7 mouse cellular contexts compared by ENCODE assay signal in genomic region chr12:70109921-70110320, GRCm38 (mm10). TPM values are rescaled to one million over a fixed set of nuclear protein-coding genes. Genes with fewer than 3 reads are reported as not detected.
A peak's percentile ranks its signal among the peaks of the same experiment; 100 is the strongest.
DNase-seq lines count a peak whose midpoint lies in the region; ATAC-seq and TF ChIP-seq lines count a peak whose summit lies in the region.

No protein-coding gene starts in this region.

- ATAC-seq in limb, embryonic 12.5 days (ENCODE audit: insufficient number of reproducible peaks, insufficient read depth, low FRiP score, low TSS enrichment, low read depth) = no peak
- ATAC-seq in hindbrain, embryonic 16.5 days = no peak
- no peak for ATAC-seq in stomach, embryonic 16.5 days (ENCODE audit: insufficient read depth, low FRiP score)
- ATAC-seq in activated CD4-positive, CD25-positive, alpha-beta regulatory T cell, adult 4 months = no peak

- H3K36me3 ChIP-seq in limb, embryonic 12.5 days = no peaks in the 10 kb centered on the region
- no peaks in the 10 kb centered on the region for H3K36me3 ChIP-seq in limb, embryonic 10.5 days
- no peaks in the 10 kb centered on the region for H3K36me3 ChIP-seq in hindbrain, embryonic 16.5 days (ENCODE audit: control insufficient read depth, insufficient read depth, low read length)
- H3K36me3 ChIP-seq in stomach, embryonic 16.5 days (ENCODE audit: control insufficient read depth, insufficient read depth, low read length) = no peaks in the 10 kb centered on the region

- DNase-seq in limb, embryonic 10.5 days (ENCODE audit: low spot score) = no peak
- peak; percentile 58 for DNase-seq in lung, postnatal 36 days

- peak overlapping the region; percentile 87 for H3K4me3 ChIP-seq in limb, embryonic 12.5 days (replicated peaks)
- H3K4me3 ChIP-seq in limb, embryonic 10.5 days = no peak overlapping the region
- peak overlapping the region; percentile 88 for H3K4me3 ChIP-seq in cortical plate, adult 2 months (ENCODE audit: insufficient read depth, low read length)
- peak overlapping the region; percentile 83 for H3K4me3 ChIP-seq in hindbrain, embryonic 16.5 days (ENCODE audit: low read length)
- H3K4me3 ChIP-seq in stomach, embryonic 16.5 days (replicated peaks; ENCODE audit: low read length) = peak overlapping the region; percentile 84

- WGBS in limb, embryonic 12.5 days = 80% methylated on average over 6 of the region's 6 CpGs
- WGBS in limb, embryonic 10.5 days = 77% methylated on average over 6 of the region's 6 CpGs
- 31% methylated on average over 6 of the region's 6 CpGs for WGBS in hindbrain, embryonic 16.5 days
- 58% methylated on average over 6 of the region's 6 CpGs for WGBS in stomach, embryonic 16.5 days

- peaks cover 37% of the 10 kb centered on the region for H3K4me1 ChIP-seq in limb, embryonic 12.5 days (replicated peaks)
- peaks cover 55% of the 10 kb centered on the region for H3K4me1 ChIP-seq in limb, embryonic 10.5 days
- H3K4me1 ChIP-seq in cortical plate, adult 2 months (ENCODE audit: control insufficient read depth, insufficient read depth, low read length) = peaks cover 18% of the 10 kb centered on the region
- H3K4me1 ChIP-seq in hindbrain, embryonic 16.5 days (ENCODE audit: control insufficient read depth, insufficient read depth, low read depth, low read length) = peaks cover 42% of the 10 kb centered on the region
- peaks cover 30% of the 10 kb centered on the region for H3K4me1 ChIP-seq in stomach, embryonic 16.5 days (ENCODE audit: control insufficient read depth, insufficient read depth, low read length)

- no peak overlapping the region for H3K9ac ChIP-seq in limb, embryonic 12.5 days (replicated peaks)
- H3K9ac ChIP-seq in hindbrain, embryonic 16.5 days (ENCODE audit: low read depth, low read length) = peak overlapping the region; percentile 98; the same call in 1 of the 2 replicates
- no peak overlapping the region for H3K9ac ChIP-seq in stomach, embryonic 16.5 days (ENCODE audit: low read length)

- H3K4me2 ChIP-seq in limb, embryonic 12.5 days = peak overlapping the region; percentile 92
- peak overlapping the region; percentile 86 for H3K4me2 ChIP-seq in hindbrain, embryonic 16.5 days (ENCODE audit: low read length)
- H3K4me2 ChIP-seq in stomach, embryonic 16.5 days (ENCODE audit: low read depth, low read length) = peak overlapping the region; percentile 96

- TF ChIP-seq CTCF in cortical plate, adult 2 months (IDR thresholded peaks at IDR 0.05; ENCODE audit: extremely low read depth, insufficient read depth, low read length) = no peak

- H3K27ac ChIP-seq in limb, embryonic 12.5 days = no peak overlapping the region
- H3K27ac ChIP-seq in limb, embryonic 10.5 days = no peak overlapping the region
- peak overlapping the region; percentile 49; the same call in 1 of the 2 replicates for H3K27ac ChIP-seq in cortical plate, adult 2 months (ENCODE audit: insufficient read depth, low read length)
- H3K27ac ChIP-seq in hindbrain, embryonic 16.5 days (ENCODE audit: low read depth, low read length) = no peak overlapping the region
- H3K27ac ChIP-seq in stomach, embryonic 16.5 days (ENCODE audit: low read length) = no peak overlapping the region

- TF ChIP-seq POLR2A in cortical plate, adult 2 months (IDR thresholded peaks at IDR 0.05; ENCODE audit: extremely low read depth, insufficient read depth, low read length) = no peak

- H3K9me3 ChIP-seq in limb, embryonic 12.5 days = no peaks in the 10 kb centered on the region
- no peaks in the 10 kb centered on the region for H3K9me3 ChIP-seq in limb, embryonic 10.5 days (replicated peaks)
- no peaks in the 10 kb centered on the region for H3K9me3 ChIP-seq in hindbrain, embryonic 16.5 days (ENCODE audit: control insufficient read depth, low read length)
- no peaks in the 10 kb centered on the region for H3K9me3 ChIP-seq in stomach, embryonic 16.5 days (replicated peaks; ENCODE audit: control insufficient read depth, low read length)

- peaks cover 18% of the 10 kb centered on the region for H3K27me3 ChIP-seq in limb, embryonic 12.5 days
- H3K27me3 ChIP-seq in limb, embryonic 10.5 days (ENCODE audit: low read depth, poor library complexity, severe bottlenecking) = peaks cover 40% of the 10 kb centered on the region
- H3K27me3 ChIP-seq in hindbrain, embryonic 16.5 days (replicated peaks; ENCODE audit: control insufficient read depth, insufficient read depth, low read length) = no peaks in the 10 kb centered on the region
- no peaks in the 10 kb centered on the region for H3K27me3 ChIP-seq in stomach, embryonic 16.5 days (ENCODE audit: control insufficient read depth, insufficient read depth, low read length)

RNA-seq across cellular contexts. Expression of gene Nin, which starts 3.6 kb away (rescaled TPM):
- 11.4 and 12.0 TPM in 2 replicates for polyA plus RNA-seq in limb, embryonic 12.5 days (2016; fragmentation: Nextera tagmentation; extraction: Ambion mirVana)
- polyA plus RNA-seq in limb, embryonic 10.5 days (2016; fragmentation: Nextera tagmentation; extraction: Ambion mirVana) = 9.2 and 9.5 TPM in 2 replicates
- 31.2 and 31.6 TPM in 2 replicates for polyA plus RNA-seq in cortical plate, adult 2 months (2012; rRNA removed)
- 9.4 and 10.8 TPM in 2 replicates for polyA plus RNA-seq in hindbrain, embryonic 16.5 days (2015; fragmentation: Nextera tagmentation; extraction: Ambion mirVana)
- 10.0 and 10.7 TPM in 2 replicates for polyA plus RNA-seq in stomach, embryonic 16.5 days (2015; fragmentation: Nextera tagmentation; extraction: Ambion mirVana)
- polyA plus RNA-seq in activated CD4-positive, CD25-positive, alpha-beta regulatory T cell, adult 4 months (2017; shearing (Covaris generic)) = 10 to 100 TPM; 19.2 to 24.3 TPM

RNA-seq across cellular contexts. Expression of gene Abhd12b, which starts 44.0 kb away (rescaled TPM):
- not detected in 2 replicates for polyA plus RNA-seq in limb, embryonic 12.5 days (2016; fragmentation: Nextera tagmentation; extraction: Ambion mirVana)
- 0.18 TPM in 1 of 2 replicates, not detected in the other for polyA plus RNA-seq in limb, embryonic 10.5 days (2016; fragmentation: Nextera tagmentation; extraction: Ambion mirVana)
- polyA plus RNA-seq in cortical plate, adult 2 months (2012; rRNA removed) = 0.33 and 1.1 TPM in 2 replicates
- 0.18 and 0.27 TPM in 2 replicates for polyA plus RNA-seq in hindbrain, embryonic 16.5 days (2015; fragmentation: Nextera tagmentation; extraction: Ambion mirVana)
- polyA plus RNA-seq in stomach, embryonic 16.5 days (2015; fragmentation: Nextera tagmentation; extraction: Ambion mirVana) = 0.14 TPM in 1 of 2 replicates, not detected in the other
- 1 to 10 TPM; 1.0 to 1.2 TPM for polyA plus RNA-seq in activated CD4-positive, CD25-positive, alpha-beta regulatory T cell, adult 4 months (2017; shearing (Covaris generic))
